Mouse (Mus musculus) C2C12 (cell line): Measurements from ENCODE around the gene Atp5l.

Source experiments
- CTCF ChIP-seq: IDR thresholded peaks from one replicate; pipeline ENCODE4 v1.5.1; 2011; ENCODE audit not compliant: control insufficient read depth, insufficient read depth, insufficient read length
- MAX ChIP-seq: IDR thresholded peaks from one replicate; pipeline ENCODE4 v1.6.1; 2011; ENCODE audit warnings: mild to moderate bottlenecking, control low read depth

- TF ChIP-seq CTCF (no peak), MAX (no peak)
Measured at GRCm38 (mm10) chr9:44965126-44965832, 44.7 kb upstream of the Atp5l start, which contains the start of gene Ube4a.
